Mouse (Mus musculus): ENCODE results near the gene Dop1b. TPM values are rescaled to one million over a fixed set of nuclear protein-coding genes. Genes with fewer than 3 reads are reported as not detected.

The Dop1b gene
- polyA plus RNA-seq (2012; rRNA removed) = 44.6 and 55.6 TPM in 2 replicates

DNA sequence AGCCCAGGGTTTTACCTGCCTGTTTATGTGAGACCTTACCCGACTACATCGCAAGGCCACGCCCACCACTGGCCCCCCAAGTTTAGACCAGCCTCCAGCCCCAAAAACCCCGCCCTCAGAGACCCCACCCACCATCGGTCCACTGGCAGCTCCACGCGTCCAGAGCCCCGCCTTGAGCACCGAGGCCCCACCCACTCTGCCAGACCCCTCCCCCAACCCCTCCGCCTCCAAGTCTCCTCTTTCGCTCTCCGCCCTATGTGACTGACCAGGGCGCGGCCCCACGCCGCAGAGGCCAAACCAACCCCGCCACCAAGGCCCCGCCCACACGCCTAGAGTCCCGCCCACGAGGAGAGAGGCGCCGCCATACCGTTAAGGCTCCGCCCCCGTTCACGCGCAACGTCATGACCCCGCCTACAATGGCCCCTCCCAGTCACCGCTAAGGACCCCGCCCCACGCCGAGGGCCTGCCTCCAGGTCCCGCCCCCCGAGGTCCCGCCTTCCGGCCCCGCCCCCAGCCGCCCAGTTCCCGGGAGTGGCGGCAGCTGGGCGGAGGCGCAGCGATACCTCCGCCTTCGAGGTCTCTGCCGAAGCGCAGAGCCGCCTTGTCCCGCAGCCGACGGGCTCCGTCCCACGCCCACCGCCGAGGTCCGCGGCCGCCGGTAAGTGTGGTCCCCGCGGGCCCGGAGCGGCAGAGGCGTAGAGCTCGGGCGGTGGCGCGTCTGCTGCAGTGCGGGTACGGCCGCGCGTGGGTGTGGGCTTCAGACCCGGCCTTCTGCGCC is at the start of gene Dop1b:
TSS of gene Dop1b (plus strand) at position 494 of the 778 bp plus-strand sequence.

DNA sequence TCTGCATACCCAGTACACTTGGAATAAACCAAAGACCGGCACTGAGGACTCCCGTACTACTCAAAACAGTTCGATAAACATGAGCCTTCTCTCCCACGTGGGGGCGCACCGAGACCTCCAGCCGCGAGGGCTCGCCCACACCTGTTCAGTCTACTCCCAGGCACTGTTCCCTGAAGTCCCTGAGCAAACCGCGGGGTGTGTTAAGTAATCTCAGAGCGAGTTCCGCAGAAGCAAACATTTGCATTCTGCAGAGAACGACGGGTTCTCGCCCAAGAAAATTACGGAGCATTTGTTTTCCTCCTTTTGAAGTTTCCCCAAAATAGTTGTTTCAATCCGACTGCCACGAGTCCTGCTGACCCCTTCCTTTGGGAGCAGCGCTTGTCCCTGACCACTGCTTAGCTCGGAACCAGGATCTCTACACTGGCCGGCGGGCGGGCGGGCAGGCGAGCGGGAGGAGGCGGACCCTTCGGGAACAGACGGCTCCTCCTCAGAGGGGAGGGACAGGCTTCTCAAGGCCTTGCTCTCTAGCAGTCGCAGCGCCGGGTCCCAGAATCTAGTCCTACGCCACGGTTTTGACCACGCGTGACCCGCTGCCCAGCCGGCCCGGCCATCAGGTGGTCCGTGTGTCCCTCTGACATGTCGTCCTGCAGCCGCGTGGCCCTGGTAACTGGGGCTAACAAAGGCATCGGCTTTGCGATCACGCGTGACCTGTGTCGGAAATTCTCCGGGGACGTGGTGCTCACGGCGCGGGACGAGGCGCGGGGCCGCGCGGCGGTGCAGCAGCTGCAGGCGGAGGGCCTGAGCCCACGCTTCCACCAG is 28.8 kb upstream of the Dop1b start, which contains the start of gene Cbr3:
TSS of gene Cbr3 (plus strand) at position 527 of the 819 bp plus-strand sequence.

GRCm38 (mm10) chr16:93831627-93832395 is 120.1 kb downstream of the Dop1b start, which contains the start of gene Morc3:
Gene Morc3, plus strand, starts transcription at chr16:93832121.

Other genes with a start within 250 kb of the Dop1b start
- gene Setd4, start 107.8 kb upstream of the Dop1b start, polyA plus RNA-seq (2012; rRNA removed) = 12.1 and 12.8 TPM in 2 replicates
- gene Cbr1, start 106.1 kb upstream of the Dop1b start, polyA plus RNA-seq (2012; rRNA removed) = 117 and 120 TPM in 2 replicates
- gene Gm5678, start 83.8 kb upstream of the Dop1b start, polyA plus RNA-seq (2012; rRNA removed) = not detected in 2 replicates
- 27.0 and 38.5 TPM in 2 replicates for gene Cbr3, start 28.7 kb upstream of the Dop1b start, polyA plus RNA-seq (2012; rRNA removed)
- gene Morc3, start 120.2 kb downstream of the Dop1b start, polyA plus RNA-seq (2012; rRNA removed) = 6.0 and 6.2 TPM in 2 replicates
- gene Chaf1b, start 172.0 kb downstream of the Dop1b start, polyA plus RNA-seq (2012; rRNA removed) = 4.7 and 8.5 TPM in 2 replicates